Mouse (Mus musculus) urinary bladder, postnatal 25 days (tissue): Measurements from ENCODE around the gene Pdzk1ip1.

Experiments
- DNase-seq: peaks from one replicate; pipeline ENCODE4 v3.0.0; 2022; ENCODE audit warnings: low spot score

The Pdzk1ip1 gene

DNA sequence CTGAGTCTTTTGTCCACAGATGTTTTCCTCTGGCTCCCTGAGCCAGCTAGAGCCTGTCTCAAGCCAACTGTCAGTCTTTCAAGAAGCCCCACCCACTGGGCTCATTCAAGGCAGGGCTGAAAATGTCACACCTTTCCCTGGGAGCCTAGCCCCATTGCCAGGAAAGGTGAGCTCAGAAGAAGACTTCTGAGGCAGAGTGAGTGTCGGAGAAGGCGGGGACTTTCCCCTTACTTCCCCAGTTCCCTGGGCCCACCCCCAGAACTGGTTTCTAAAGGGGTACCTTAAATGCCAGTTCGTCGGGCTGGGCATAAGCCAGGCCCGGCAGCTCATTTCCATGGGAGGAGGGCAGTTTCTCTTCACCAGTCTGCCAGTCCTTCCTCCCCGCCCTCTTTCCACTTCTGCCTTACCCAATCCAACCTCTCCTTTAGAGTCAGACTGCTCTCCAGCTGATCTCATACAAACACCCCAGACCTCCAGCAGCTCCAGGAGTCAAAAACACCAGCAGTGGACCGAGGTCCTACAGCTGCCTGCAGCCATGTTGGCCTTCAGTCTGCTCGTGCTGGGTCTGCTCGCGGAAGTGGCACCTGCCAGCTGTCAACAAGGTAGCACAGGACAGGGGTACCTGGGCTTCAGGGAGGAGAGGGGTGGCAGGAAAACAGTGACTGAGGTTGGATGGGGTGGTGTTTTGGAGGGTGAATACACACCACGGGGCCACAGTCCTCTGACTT, at the start of gene Pdzk1ip1:
Pdzk1ip1 (plus strand) TSS at position 98 of the 728 bp plus-strand sequence.
- DNase-seq, result peak; percentile 15

DNA sequence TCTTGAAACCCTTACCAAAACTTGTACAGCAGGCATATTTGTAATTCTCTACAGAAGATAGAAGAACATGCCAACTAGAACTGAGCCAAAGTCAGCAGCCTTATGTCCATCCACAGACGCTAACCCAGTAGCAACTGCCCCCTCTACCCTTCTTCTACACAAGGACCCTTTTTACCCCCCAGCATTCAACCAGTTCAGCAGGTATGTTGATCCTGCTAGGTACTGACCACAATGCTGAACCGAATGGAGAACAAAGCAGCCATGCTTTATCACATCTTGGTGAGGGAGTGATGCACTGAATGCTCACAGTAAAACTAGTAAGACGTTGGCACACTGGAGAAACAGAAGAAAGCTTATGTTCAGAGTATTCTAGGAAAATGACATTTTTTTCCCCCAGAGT, 42.9 kb upstream of the Pdzk1ip1 start:
- no peak for DNase-seq

DNA sequence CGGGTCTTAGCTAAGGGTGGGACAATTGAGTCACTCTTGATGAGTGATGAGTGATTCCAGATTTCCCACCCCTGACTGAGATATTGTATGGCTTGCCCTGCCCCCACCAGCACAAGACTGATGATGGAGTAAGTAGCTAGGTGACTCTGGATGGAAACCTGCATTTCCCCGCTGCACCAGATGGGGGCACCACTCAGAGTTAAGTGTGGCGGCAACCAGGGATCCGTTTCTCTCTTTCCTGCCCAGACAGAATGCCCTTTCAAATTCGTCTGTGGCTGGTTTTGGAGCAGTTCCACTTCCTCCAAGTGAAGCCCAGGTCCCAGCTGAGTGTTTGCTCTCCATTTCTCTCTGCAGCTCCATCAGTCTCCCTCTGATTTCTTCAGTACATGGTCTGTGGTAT, 40.8 kb upstream of the Pdzk1ip1 start:
- peak; percentile 36 for DNase-seq

- DNase-seq, result no peak
These were observed 40.3 kb upstream of the Pdzk1ip1 start for GRCm38 (mm10) chr4:115048190-115048589.

DNA sequence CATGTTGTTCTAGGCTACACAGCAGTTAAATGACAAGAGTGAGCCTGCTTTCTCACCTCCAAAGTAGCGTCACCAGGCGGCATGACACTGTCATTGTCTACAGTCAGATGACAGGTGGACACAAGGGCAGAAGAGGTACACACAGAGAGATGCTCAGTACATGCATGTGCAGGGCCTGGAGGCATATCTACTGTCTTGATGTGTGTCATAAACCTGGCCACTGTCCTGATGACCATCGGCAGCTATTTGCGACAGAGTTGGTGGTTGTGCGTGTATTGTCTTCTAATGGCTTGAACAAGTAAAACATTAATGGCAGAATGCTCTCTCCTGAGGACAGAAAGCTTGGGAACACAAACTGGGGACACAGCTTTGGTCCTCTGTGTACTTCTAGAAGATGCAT, 37.3 kb upstream of the Pdzk1ip1 start:
- DNase-seq, result no peak

- DNase-seq, result peak; percentile 19
These were observed 36.0 kb upstream of the Pdzk1ip1 start for GRCm38 (mm10) chr4:115052343-115053005.

- no peak for DNase-seq
These were observed 33.5 kb upstream of the Pdzk1ip1 start for GRCm38 (mm10) chr4:115055044-115055443.

DNA sequence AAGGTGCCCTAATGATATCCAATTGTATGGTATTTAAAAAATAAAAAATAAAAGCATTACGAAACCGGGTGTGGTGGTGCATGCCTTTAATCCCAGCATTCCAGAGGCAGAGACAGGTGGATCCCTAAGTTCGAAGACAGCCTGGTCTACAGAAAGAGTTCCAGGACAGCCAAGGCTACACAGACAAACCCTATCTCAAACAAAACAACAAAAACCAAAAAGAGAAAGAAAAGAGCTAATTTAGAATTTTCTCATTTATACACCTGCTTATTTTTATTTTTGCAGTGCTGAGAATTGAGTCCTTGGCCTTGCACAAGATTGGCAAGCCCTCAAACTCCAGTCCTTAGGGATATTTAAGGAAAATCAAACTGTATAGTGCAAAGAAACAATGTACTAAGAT, 32.8 kb upstream of the Pdzk1ip1 start:
- no peak for DNase-seq

DNA sequence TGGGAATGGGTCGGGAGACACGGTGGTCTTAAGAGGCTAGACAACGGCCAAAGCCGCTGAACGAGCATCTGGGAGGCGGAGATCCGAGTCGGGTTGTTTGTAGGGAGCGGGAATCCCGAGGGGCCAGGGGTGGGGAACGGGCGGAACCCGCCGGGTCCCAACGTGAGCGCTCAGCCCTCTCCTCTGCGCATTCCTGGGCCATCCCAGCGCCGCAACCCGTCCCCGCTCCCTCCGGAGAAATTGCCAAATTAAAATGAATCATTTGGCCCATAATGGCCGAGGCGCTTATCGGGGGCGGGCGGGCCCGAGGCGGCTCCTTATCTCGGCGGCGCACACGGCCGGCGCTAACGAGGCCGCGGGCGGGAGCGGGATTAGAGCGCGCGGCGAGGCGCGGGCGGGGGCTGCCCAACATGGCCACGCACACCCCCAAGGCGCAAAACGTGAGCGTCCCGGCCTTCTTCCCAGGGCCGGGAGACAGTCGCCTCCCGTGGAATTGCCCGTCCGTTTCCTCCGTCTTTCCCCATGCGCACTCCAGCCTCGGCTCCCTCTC, 32.1 kb upstream of the Pdzk1ip1 start, which contains the start of gene Tal1:
Tal1 (plus strand) TSS at position 56 of the 550 bp plus-strand sequence.
- peak; percentile 11 for DNase-seq

DNA sequence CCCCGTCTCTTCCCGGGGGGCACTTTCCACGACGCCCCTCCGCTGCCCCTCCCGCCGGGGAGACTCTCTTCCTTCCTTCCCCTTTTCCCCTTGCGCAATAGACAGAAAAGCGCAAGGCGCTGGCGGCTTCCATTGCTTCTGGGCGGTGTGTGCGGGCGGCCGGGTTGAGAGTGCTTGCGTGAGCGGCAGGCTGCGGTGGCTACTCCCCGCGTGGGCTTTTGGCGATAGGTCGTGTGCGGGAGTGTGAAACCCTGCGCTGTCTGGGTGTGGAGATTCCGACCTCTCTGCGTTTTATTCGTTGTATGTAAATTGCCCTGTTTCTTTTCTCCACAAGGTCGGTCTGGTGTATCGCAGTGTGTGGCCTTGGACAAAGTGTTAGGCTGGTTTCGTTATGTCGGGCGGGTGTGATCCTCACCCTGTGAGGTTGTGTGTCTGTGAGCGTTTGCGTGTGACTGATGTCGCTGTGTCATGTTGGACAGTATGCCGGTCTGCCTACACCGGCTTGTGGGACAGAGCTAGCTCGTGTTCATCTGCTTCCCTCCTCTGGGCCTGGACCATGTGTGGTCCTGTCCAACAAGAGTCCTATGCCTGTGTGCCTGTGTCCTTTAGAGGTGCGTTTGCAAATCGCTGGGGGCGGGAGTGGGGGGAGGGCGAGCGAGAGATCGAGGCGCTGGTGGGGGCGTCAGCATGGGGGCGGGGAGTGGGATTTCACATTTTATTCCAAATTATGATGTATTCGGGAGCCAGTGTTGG, 31.4 kb upstream of the Pdzk1ip1 start:
- peak; percentile 35 for DNase-seq

GRCm38 (mm10) chr4:115057674-115058316, 30.7 kb upstream of the Pdzk1ip1 start:
- DNase-seq, result no peak

GRCm38 (mm10) chr4:115058317-115058761, 30.2 kb upstream of the Pdzk1ip1 start:
- no peak for DNase-seq

DNA sequence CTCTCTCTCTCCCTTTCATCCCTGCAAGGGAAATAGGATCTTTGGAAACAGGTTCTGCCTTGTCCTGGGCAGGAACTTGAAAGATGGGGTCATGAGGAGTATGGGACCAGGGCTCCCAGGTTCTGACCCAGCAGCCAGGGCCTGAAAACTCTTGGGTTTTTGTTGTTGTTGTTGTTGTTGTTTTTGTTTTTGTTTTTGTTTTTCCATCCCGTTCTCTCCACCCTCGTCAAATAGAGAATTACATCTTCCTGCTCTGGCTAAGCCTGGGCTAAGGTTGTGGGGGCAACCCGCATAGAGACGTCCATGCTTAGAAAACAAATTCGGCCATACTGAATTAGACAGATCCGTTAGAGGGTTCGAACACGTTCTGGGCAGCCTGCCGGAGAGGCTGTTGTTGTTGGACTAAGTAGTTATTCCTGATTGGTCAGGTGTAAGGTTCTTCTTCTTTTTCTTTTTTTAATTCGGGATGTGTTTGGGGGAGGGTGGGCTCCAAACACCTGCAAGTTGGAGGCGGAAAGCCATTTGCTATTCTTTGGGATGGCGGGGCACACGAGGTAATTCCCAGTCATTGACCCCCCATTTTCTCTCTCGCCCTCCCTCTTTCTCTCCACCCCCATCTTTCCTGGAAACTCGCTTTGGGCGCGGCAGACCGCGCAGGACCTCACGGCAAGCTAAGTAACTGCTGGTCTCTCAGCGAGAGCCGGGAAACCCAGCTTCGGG, 29.5 kb upstream of the Pdzk1ip1 start:
- DNase-seq, result no peak

DNA sequence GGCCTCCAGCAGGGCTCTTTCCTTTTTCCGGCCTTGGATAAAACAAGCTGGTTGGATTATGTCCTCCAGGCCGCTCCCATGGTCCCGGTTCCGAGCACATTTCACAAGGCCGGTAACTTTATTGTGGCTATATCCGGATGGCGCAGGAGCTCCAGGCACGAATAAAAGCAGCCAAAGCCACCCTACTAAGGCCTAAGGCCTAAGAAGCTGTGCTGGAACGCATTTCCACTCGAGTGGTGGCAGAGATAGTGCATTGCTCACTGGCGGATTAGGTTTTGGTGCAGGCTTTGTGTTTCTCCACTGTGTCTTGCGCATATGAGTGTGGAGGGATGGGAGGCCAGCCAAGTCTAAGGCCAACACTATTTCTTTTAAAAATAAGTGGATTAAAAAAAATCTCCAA, 28.6 kb upstream of the Pdzk1ip1 start:
- DNase-seq, result no peak

DNA sequence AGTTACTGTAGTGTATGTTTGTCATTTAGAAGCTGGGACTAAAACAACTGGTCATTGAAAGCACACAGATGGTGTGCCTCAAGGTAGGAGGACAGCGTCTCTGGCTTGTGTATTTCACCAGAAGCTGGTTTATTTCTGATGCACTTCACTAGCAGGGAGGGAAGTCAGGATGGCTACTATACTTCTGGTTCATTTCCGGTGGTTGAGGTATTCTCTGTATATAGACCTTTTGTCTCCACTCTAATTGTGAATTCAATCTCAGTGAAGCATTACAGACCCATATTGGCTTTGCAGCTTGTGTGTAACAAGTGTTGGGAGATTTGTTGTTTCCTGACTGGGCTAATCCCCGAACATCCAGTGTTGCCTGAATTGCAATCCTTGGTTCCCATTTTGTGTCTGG, 27.8 kb upstream of the Pdzk1ip1 start:
- no peak for DNase-seq

- no peak for DNase-seq
These were observed 26.0 kb upstream of the Pdzk1ip1 start for GRCm38 (mm10) chr4:115062540-115062874.

GRCm38 (mm10) chr4:115062875-115063517, 25.5 kb upstream of the Pdzk1ip1 start:
- no peak for DNase-seq

DNA sequence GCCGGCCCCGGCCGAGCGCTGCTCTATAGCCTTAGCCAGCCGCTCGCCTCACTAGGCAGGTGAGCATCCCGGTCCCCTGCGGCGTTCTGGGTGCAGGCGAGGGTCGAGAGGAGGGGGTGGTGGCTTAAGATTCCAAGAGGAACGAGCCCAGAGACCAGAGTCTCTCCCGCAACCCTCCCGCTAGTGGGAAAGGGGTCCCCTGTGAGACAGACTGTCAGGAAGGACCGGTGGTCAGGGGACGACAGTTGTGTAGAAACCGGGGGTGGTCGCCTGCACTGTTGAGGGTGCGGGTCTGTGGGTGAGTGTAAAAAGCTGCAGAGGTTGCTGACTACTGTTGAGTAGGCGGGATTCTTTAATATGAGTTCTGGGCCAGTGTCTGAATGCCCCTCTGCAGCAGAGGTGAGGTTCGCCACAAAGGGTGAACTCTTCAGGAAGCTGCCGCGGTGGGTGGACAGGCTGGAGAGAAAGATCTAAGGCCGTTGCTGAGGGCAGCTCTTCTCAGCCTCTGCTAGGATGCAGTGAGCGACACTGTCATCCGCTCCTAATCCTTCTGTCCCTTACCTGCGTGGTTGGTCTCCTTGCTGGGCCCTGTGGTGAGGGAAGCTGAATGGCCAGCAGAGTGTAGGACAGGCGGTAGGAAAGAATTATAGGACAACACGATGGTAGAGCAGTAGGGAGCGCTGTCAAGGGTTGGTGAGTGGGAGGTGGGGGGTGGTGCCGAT, 24.8 kb upstream of the Pdzk1ip1 start:
- no peak for DNase-seq

DNA sequence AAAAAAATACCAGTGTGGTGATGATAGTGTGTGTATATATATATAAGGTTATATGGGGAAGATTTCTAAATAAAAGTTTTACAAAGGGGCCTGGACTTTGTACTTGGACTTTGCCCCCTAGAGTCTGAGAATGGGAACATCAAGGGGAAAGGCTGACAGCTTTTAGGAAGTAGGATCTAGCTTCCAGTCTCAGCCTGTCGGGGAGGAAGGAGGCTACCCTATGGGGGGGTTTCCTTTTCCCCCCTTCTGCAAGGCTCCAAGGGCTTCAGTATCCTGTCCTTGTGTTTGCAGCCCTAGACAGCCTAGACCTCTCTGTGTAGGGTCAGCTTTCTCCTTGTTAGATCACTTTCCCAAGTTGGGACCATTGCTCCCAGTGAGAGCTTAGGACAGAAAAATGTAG, 16.8 kb upstream of the Pdzk1ip1 start:
- DNase-seq, result no peak

GRCm38 (mm10) chr4:115074789-115075188, 13.7 kb upstream of the Pdzk1ip1 start:
- no peak for DNase-seq
